Mouse (Mus musculus): Measurements from ENCODE around the gene Cox10. TPM values are rescaled to one million over a fixed set of nuclear protein-coding genes. Genes with fewer than 3 reads are reported as not detected.

Cox10 gene
- polyA plus RNA-seq, 1 experiment from 2014 or later: 31.2 TPM

GRCm38 (mm10) chr11:64018165-64018564 lies 61.1 kb downstream of the Cox10 start:
- H3K9me3 ChIP-seq: no peaks in the 10 kb centered on the region
- 69% methylated on average over 5 of the region's 5 CpGs for WGBS
- 0 out of 2 replicates have a peak, but pooled peaks cover 2% of the 10 kb centered on the region for H3K36me3 ChIP-seq (replicated peaks)
- H3K4me3 ChIP-seq: no peak overlapping the region
- no peak overlapping the region for H3K27ac ChIP-seq (replicated peaks)
- H3K27me3 ChIP-seq (replicated peaks; ENCODE audit: low read depth, poor library complexity, severe bottlenecking): no peaks in the 10 kb centered on the region
- no peak for DNase-seq (ENCODE audit: low spot score)
- peaks cover 34% of the 10 kb centered on the region for H3K4me1 ChIP-seq

GRCm38 (mm10) chr11:64015309-64015708 lies 64.0 kb downstream of the Cox10 start:
- no peaks in the 10 kb centered on the region for H3K27me3 ChIP-seq (replicated peaks; ENCODE audit: low read depth, poor library complexity, severe bottlenecking)
- 0 out of 2 replicates have a peak, but pooled peaks cover 2% of the 10 kb centered on the region for H3K36me3 ChIP-seq (replicated peaks)
- H3K4me3 ChIP-seq: no peak overlapping the region
- H3K9me3 ChIP-seq: no peaks in the 10 kb centered on the region
- DNase-seq (ENCODE audit: low spot score): no peak
- H3K27ac ChIP-seq (replicated peaks): no peak overlapping the region
- peaks cover 37% of the 10 kb centered on the region for H3K4me1 ChIP-seq
- 87% methylated on average over 6 of the region's 6 CpGs for WGBS

GRCm38 (mm10) chr11:64010724-64011496 lies 68.4 kb downstream of the Cox10 start:
- 73% methylated on average over 22 of the region's 22 CpGs for WGBS

DNA sequence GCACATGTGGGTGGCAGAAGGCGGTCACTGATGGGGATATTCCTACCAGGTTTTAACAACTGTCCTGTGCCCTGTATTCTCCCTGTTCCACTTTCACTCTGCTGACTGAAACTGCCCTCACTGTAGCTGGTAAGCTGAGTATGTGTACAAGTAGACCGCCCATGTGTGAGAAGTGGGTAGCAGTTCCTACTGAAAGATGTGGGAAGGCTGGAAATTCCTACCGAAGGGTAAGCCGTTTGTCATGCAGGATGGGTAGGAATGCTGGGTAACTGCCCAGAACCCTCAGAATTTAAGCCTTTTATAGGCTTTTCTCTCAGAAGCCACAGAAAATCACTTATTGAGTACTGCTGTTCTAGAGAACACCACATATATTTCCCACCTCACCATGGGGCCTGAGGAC lies 75.1 kb downstream of the Cox10 start:
- H3K4me3 ChIP-seq: no peak overlapping the region
- peaks cover 29% of the 10 kb centered on the region for H3K4me1 ChIP-seq
- H3K36me3 ChIP-seq (replicated peaks): no peaks in the 10 kb centered on the region
- whole genome bisulfite sequencing: 95% methylated on average over 4 of the region's 4 CpGs
- peaks cover 3% of the 10 kb centered on the region; the same call in 1 of the 2 replicates for H3K9me3 ChIP-seq
- no peak overlapping the region for H3K27ac ChIP-seq (replicated peaks)
- DNase-seq (ENCODE audit: low spot score): no peak
- no peaks in the 10 kb centered on the region for H3K27me3 ChIP-seq (replicated peaks; ENCODE audit: low read depth, poor library complexity, severe bottlenecking)

More at GRCm38 (mm10) chr11:64010724-64011496, 68.4 kb downstream of the Cox10 start:
- DNase-seq (ENCODE audit: low spot score): no peak
- H3K27me3 ChIP-seq (replicated peaks; ENCODE audit: low read depth, poor library complexity, severe bottlenecking): no peaks in the 10 kb centered on the region
- peak overlapping the region; percentile 19; the same call in 1 of the 2 replicates for H3K27ac ChIP-seq (replicated peaks)
- peaks cover 3% of the 10 kb centered on the region; the same call in 1 of the 2 replicates for H3K9me3 ChIP-seq
- no peak overlapping the region for H3K4me3 ChIP-seq
- H3K4me1 ChIP-seq: peaks cover 28% of the 10 kb centered on the region
- no peaks in the 10 kb centered on the region for H3K36me3 ChIP-seq (replicated peaks)

DNA sequence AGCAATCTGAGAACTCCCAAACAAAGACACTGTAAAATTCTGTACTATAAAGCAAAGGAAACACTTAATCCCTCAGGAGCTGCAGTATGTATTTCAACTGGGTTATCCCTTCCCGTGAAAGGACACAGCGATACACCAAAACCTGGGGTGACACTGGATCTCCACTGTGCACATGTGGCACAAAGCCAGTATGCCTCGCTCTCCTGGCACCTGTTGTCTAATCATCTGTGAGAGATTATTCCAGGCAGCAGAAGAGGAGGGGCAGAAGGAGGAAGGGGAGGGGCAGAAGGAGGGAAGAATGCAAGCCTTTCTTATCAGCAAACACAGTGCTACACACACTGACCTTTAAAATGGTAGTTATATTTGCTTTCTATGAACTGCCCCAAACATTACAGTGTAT lies 75.8 kb downstream of the Cox10 start:
- Histone ChIP-seq H3K27ac (replicated peaks) (no peak overlapping the region), H3K36me3 (replicated peaks) (no peaks in the 10 kb centered on the region), H3K4me1 (peaks cover 29% of the 10 kb centered on the region), H3K9me3 (peaks cover 3% of the 10 kb centered on the region; the same call in 1 of the 2 replicates), H3K4me3 (no peak overlapping the region), H3K27me3 (replicated peaks; ENCODE audit: low read depth, poor library complexity, severe bottlenecking) (no peaks in the 10 kb centered on the region)
- WGBS: 77% methylated on average over 3 of the region's 3 CpGs
- no peak for DNase-seq (ENCODE audit: low spot score)

- Histone ChIP-seq H3K9me3 (peaks cover 3% of the 10 kb centered on the region; the same call in 1 of the 2 replicates), H3K27ac (replicated peaks) (0 out of 2 replicates have a peak overlapping the region, but pooled peaks have one; percentile 26), H3K27me3 (replicated peaks; ENCODE audit: low read depth, poor library complexity, severe bottlenecking) (no peaks in the 10 kb centered on the region), H3K4me3 (no peak overlapping the region), H3K36me3 (replicated peaks) (peaks cover 2% of the 10 kb centered on the region; the same call in 1 of the 2 replicates), H3K4me1 (peaks cover 29% of the 10 kb centered on the region)
- WGBS: 92% methylated on average over 2 of the region's 2 CpGs
- no peak for DNase-seq (ENCODE audit: low spot score)
Observed at GRCm38 (mm10) chr11:64002629-64003028, 76.6 kb downstream of the Cox10 start.

- H3K4me1 ChIP-seq: peaks cover 29% of the 10 kb centered on the region
- DNase-seq (ENCODE audit: low spot score): no peak
- H3K27ac ChIP-seq (replicated peaks): no peak overlapping the region
Observed at GRCm38 (mm10) chr11:64001111-64001510, 78.2 kb downstream of the Cox10 start.

GRCm38 (mm10) chr11:64000200-64000794 lies 79.0 kb downstream of the Cox10 start:
- no peak for DNase-seq (ENCODE audit: low spot score)
- no peaks in the 10 kb centered on the region for H3K27me3 ChIP-seq (replicated peaks; ENCODE audit: low read depth, poor library complexity, severe bottlenecking)
- H3K9me3 ChIP-seq: no peaks in the 10 kb centered on the region
- peaks cover 29% of the 10 kb centered on the region for H3K4me1 ChIP-seq
- H3K36me3 ChIP-seq (replicated peaks): peaks cover 7% of the 10 kb centered on the region; the same call in 1 of the 2 replicates
- 63% methylated on average over 5 of the region's 5 CpGs for WGBS
- no peak overlapping the region for H3K27ac ChIP-seq (replicated peaks)
- H3K4me3 ChIP-seq: no peak overlapping the region

More at GRCm38 (mm10) chr11:64001111-64001510, 78.2 kb downstream of the Cox10 start:
- no peaks in the 10 kb centered on the region for H3K9me3 ChIP-seq
- H3K27me3 ChIP-seq (replicated peaks; ENCODE audit: low read depth, poor library complexity, severe bottlenecking): no peaks in the 10 kb centered on the region
- WGBS: 79% methylated on average over 2 of the region's 2 CpGs
- H3K4me3 ChIP-seq: no peak overlapping the region
- peaks cover 7% of the 10 kb centered on the region; the same call in 1 of the 2 replicates for H3K36me3 ChIP-seq (replicated peaks)

DNA sequence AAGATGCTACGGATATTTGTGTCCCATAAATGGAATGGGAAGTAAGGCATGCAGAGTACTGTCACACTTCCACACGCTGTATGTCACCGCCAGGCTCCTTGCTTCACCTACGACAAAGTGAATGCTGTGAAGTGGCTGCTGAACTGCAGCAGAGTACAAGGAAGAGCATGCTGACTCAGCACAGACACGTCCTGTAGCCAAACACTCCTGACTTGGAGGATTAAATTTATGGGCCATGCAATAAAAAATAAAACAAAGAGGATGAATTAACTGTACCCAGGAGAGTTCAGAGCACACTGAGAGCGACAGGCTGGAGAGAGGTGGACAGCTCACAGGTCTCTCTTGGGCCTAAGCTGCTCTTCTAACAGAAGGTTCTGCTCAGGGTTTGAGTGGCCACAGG lies 79.8 kb downstream of the Cox10 start:
- Histone ChIP-seq H3K27me3 (replicated peaks; ENCODE audit: low read depth, poor library complexity, severe bottlenecking) (no peaks in the 10 kb centered on the region), H3K4me3 (no peak overlapping the region), H3K4me1 (peaks cover 29% of the 10 kb centered on the region), H3K9me3 (no peaks in the 10 kb centered on the region), H3K27ac (replicated peaks) (no peak overlapping the region; the same call in 1 of the 2 replicates), H3K36me3 (replicated peaks) (peaks cover 7% of the 10 kb centered on the region; the same call in 1 of the 2 replicates)
- no peak for DNase-seq (ENCODE audit: low spot score)
- 93% methylated on average over 6 of the region's 6 CpGs for WGBS

GRCm38 (mm10) chr11:63991958-63992357 lies 87.3 kb downstream of the Cox10 start:
- no peak overlapping the region for H3K4me3 ChIP-seq
- no peak overlapping the region for H3K27ac ChIP-seq (replicated peaks)
- 88% methylated on average over 8 of the region's 8 CpGs for WGBS
- H3K36me3 ChIP-seq (replicated peaks): peaks cover 9% of the 10 kb centered on the region; the same call in 1 of the 2 replicates
- no peaks in the 10 kb centered on the region for H3K9me3 ChIP-seq
- H3K27me3 ChIP-seq (replicated peaks; ENCODE audit: low read depth, poor library complexity, severe bottlenecking): no peaks in the 10 kb centered on the region
- H3K4me1 ChIP-seq: peaks cover 19% of the 10 kb centered on the region
- no peak for DNase-seq (ENCODE audit: low spot score)

DNA sequence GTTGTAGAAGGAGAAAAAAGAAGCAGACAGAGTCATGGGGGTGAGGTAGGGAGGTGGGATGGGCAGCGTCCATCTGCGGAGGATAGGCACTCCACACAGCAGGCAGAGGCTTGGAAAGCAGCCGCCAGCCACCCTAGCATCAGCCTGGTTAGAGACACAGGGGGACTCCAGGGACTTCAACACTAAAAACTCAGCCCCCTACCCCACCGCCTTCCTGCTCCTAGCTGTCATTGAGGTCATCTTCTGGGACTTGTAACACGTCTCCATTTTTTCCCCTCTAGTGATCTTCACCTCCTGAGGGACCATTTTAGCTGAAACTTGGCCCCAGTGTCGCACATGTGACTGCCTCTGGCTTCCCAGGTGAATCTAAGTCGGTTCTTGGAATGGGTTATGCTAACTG lies 88.5 kb downstream of the Cox10 start:
- WGBS: 84% methylated on average over 7 of the region's 7 CpGs

GRCm38 (mm10) chr11:63990311-63990710 lies 89.0 kb downstream of the Cox10 start:
- Histone ChIP-seq H3K4me3 (no peak overlapping the region), H3K4me1 (peaks cover 20% of the 10 kb centered on the region), H3K9me3 (no peaks in the 10 kb centered on the region), H3K27ac (replicated peaks) (no peak overlapping the region), H3K36me3 (replicated peaks) (peaks cover 9% of the 10 kb centered on the region; the same call in 1 of the 2 replicates), H3K27me3 (replicated peaks; ENCODE audit: low read depth, poor library complexity, severe bottlenecking) (no peaks in the 10 kb centered on the region)
- no peak for DNase-seq (ENCODE audit: low spot score)
- 86% methylated on average over 8 of the region's 8 CpGs for WGBS

More for the DNA sequence above, 88.5 kb downstream of the Cox10 start:
- Histone ChIP-seq H3K4me3 (no peak overlapping the region), H3K4me1 (peaks cover 20% of the 10 kb centered on the region), H3K9me3 (no peaks in the 10 kb centered on the region), H3K27ac (replicated peaks) (no peak overlapping the region), H3K36me3 (replicated peaks) (peaks cover 9% of the 10 kb centered on the region; the same call in 1 of the 2 replicates), H3K27me3 (replicated peaks; ENCODE audit: low read depth, poor library complexity, severe bottlenecking) (no peaks in the 10 kb centered on the region)
- DNase-seq (ENCODE audit: low spot score): no peak
